Mouse (Mus musculus) E14TG2a.4 (cell line): ENCODE results near the gene Iqgap2.

Source experiments
- CTCF ChIP-seq: conservative IDR thresholded peaks from 2 replicates; pipeline ENCODE4 v1.5.1; 2014; ENCODE audit warnings: low read length
- POU5F1 ChIP-seq: IDR thresholded peaks from 2 replicates; pipeline ENCODE4 v1.6.1; 2014; ENCODE audit warnings: low read length, borderline replicate concordance

- TF ChIP-seq CTCF (no peak), POU5F1 (no peak)
These were observed 59.0 kb downstream of the Iqgap2 start for GRCm38 (mm10) chr13:95832712-95833111.
